Mouse (Mus musculus) stomach, postnatal 0 days (tissue): Measurements from ENCODE around the gene Fnip1.

Experiments
- CTCF ChIP-seq: IDR thresholded peaks from 2 replicates; pipeline ENCODE4 v1.5.1; 2016; ENCODE audit warnings: antibody characterized with exemption, low read depth, mild to moderate bottlenecking, moderate library complexity
- EP300 ChIP-seq: optimal IDR thresholded peaks from 2 replicates; pipeline ENCODE3; 2016; ENCODE audit warnings: antibody characterized with exemption

GRCm38 (mm10) chr11:54492559-54492958, 54.6 kb downstream of the Fnip1 start:
- TF ChIP-seq CTCF, result no peak
- no peak for TF ChIP-seq EP300
